Mouse (Mus musculus) liver, embryonic 16.5 days (tissue): ENCODE measurements at regions not wholly inside any gene's neighbourhood (a gene's known extent, or its start where the extent isn't known, plus 50 kb on each side); places are given as distances from the start of the nearest gene placed in this dataset.

Source experiments
- ATAC-seq: fragments of 200-750 bp; cut with Nextera tagmentation; 2 replicates; pipeline ENCODE4 v1.8.0; 2017; ENCODE audit warnings: low read depth, mild to moderate bottlenecking, moderate number of reproducible peaks, moderate library complexity
- H3K27ac ChIP-seq: fragments of 300-500 bp; sonication (generic); 2 replicates; pipeline ENCODE4 v1.5.1; 2014; ENCODE audit warnings: mild to moderate bottlenecking, low read length
- H3K27me3 ChIP-seq: fragments of 300-500 bp; sonication (generic); 2 replicates; pipeline ENCODE4 v1.6.1; 2014; ENCODE audit warnings: low read depth, low read length, mixed read lengths; ENCODE audit not compliant: control insufficient read depth, insufficient read depth
- H3K36me3 ChIP-seq: fragments of 300-500 bp; sonication (generic); 2 replicates; pipeline ENCODE4 v1.6.1; 2014; ENCODE audit warnings: mild to moderate bottlenecking; ENCODE audit not compliant: control insufficient read depth, insufficient read depth
- H3K4me1 ChIP-seq: fragments of 300-500 bp; sonication (generic); 2 replicates; pipeline ENCODE4 v1.6.1; 2014; ENCODE audit warnings: low read depth, low read length, mixed read lengths; ENCODE audit not compliant: control insufficient read depth
- H3K4me2 ChIP-seq: fragments of 300-500 bp; sonication (generic); 2 replicates; pipeline ENCODE4 v1.6.1; 2014; ENCODE audit warnings: low read depth, low read length, mixed read lengths
- H3K4me3 ChIP-seq: fragments of 300-500 bp; sonication (generic); 2 replicates; pipeline ENCODE4 v1.5.1; 2014; ENCODE audit warnings: low read depth, mild to moderate bottlenecking, low read length
- H3K9ac ChIP-seq: fragments of 300-500 bp; sonication (generic); 2 replicates; pipeline ENCODE4 v1.6.1; 2014; ENCODE audit warnings: low read depth, low read length
- H3K9me3 ChIP-seq: fragments of 300-500 bp; sonication (generic); replicated peaks from 2 replicates; pipeline ENCODE4 v1.6.1; 2016; ENCODE audit warnings: low read length; ENCODE audit not compliant: control insufficient read depth
- WGBS: fragments of 180-500 bp; shearing (Covaris S2); extraction: QIAGEN DNeasy Blood & Tissue Kit; methylation state at CpG from one replicate; pipeline ENCODE4 v1.1.7; 2014; ENCODE audit not compliant: insufficient replicate concordance; 5-methylcytosine and 5-hydroxymethylcytosine counted together

DNA sequence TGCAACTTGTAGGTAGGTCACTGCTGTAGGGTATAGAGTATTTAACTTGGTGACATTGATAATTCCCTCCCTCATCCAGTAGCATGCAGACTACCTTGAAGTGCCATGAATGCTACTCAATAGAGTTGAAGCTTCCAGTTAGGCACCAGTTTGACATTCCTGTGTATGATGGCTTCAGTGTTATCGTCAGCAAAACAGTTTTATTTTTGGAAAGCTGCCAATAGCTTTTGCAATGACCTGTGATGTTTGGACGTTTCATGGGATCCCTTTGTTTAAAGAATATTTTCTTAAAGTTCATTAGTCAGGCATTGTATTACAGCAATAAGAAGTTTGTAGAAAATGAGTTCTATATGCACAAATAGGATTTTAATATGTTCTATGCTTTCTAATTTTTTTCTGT lies 547.6 kb downstream of the Flrt2 start:
- Histone ChIP-seq H3K27me3 (no peaks in the 10 kb centered on the region), H3K36me3 (no peaks in the 10 kb centered on the region), H3K4me3 (no peak overlapping the region), H3K9ac (no peak overlapping the region), H3K4me1 (no peaks in the 10 kb centered on the region), H3K9me3 (no peaks in the 10 kb centered on the region), H3K4me2 (no peak overlapping the region), H3K27ac (no peak overlapping the region)
- ATAC-seq: no peak
- 47% methylated on average over 2 of the region's 2 CpGs for WGBS

DNA sequence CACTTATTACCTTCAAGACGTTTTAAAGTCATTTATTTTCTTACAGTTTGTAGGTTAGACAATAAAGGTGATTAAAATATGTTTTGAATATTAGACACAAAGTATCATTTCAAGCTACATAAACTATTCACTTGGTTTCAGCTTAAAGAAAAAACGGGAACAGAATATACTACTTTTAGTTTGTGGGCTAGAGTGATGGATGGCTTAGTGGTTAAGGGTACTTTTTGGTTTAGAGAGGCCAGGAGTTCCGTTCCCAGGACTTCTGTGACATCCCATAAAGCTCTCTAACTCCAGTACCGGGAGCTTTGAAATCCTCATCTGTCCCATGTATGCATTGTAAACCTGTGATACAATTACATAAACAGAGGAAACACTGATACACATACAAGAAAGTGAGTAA lies 570.0 kb downstream of the Flrt2 start:
- 21% methylated on average over 4 of the region's 4 CpGs for whole genome bisulfite sequencing
- no peak for ATAC-seq
- Histone ChIP-seq H3K4me2 (no peak overlapping the region), H3K9me3 (no peaks in the 10 kb centered on the region), H3K9ac (no peak overlapping the region), H3K4me3 (no peak overlapping the region), H3K27me3 (no peaks in the 10 kb centered on the region), H3K27ac (no peak overlapping the region), H3K36me3 (no peaks in the 10 kb centered on the region), H3K4me1 (no peaks in the 10 kb centered on the region)

DNA sequence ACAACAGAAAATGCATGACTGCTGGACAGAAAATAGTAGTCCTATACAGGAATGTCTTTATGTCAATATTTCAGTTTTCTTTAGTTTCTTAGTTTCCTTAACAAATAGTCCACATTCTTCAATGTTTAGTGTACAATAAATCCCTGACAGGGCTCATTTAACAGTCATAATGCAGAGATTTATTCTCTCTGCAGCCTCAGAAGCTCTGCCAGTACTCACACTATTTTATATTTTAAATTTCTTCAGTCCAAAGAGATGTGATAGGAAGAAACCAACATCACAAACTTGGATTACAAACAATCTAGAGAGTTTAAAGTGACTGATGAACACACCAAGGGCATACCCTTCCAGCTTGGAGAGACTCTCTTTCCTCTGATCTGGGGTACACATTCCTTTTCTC lies 583.9 kb downstream of the Flrt2 start:
- no peaks in the 10 kb centered on the region for H3K9me3 ChIP-seq
- H3K36me3 ChIP-seq: no peaks in the 10 kb centered on the region
- no peak overlapping the region for H3K9ac ChIP-seq

DNA sequence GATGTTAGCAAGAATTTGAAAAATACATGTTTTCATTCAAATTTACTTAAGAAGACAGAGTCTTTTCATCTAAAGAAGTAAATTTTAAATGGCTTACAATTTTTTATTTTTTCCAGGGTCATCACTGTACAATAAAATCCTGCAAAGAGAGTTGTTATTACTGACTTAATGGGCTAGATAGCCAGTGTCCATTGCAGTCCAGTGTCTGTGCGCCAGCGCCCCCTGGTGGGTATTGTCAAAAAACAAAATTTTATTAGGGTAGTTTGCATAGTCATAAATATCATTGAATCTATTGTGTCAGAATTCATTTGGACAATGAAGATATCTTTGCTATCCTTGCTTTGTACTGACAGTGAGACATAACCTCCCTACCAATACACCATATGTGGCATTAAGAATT lies 619.1 kb downstream of the Flrt2 start:
- WGBS: under 1% methylated on average over 2 of the region's 2 CpGs
- Histone ChIP-seq H3K4me2 (no peak overlapping the region), H3K36me3 (no peaks in the 10 kb centered on the region), H3K4me3 (no peak overlapping the region), H3K27ac (no peak overlapping the region), H3K27me3 (no peaks in the 10 kb centered on the region), H3K9me3 (no peaks in the 10 kb centered on the region), H3K9ac (no peak overlapping the region), H3K4me1 (no peaks in the 10 kb centered on the region)
- ATAC-seq: no peak

More for the DNA sequence above, 583.9 kb downstream of the Flrt2 start:
- H3K27me3 ChIP-seq: no peaks in the 10 kb centered on the region
- H3K4me2 ChIP-seq: no peak overlapping the region
- H3K4me3 ChIP-seq: no peak overlapping the region
- no peak overlapping the region for H3K27ac ChIP-seq
- no peak for ATAC-seq
- no peaks in the 10 kb centered on the region for H3K4me1 ChIP-seq

DNA sequence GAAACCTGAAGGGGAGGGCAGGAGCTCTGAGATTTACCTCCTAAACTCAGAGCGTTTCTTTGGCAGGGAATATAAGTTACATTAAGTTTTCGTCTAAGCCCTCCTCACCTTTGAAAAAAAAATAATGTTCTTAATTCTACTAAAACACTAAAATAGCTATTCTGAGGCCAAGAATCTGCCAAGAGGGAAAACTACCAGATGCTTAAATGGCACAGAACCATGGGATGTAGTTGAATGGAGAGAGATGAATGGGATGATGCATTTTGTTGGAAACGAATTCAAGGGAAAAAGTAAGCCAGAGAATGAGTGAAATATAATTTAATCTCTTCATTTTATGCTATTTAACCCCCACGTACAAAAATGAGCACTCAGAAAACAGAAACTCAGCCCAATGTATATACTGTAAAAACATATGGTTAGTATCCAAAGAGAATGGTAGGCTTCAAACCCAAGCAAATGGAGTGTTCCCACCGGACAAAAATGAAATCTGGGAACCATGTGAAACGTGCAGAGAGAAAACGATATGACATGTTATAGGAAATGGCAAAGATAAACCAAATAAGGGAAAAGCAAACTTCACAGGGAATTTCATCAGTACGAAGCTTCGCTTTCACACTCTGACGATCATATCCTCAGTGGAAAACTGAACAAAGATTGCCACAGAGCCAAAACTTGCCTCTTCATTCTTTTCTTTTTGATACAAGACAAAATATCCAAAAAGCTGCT lies 631.2 kb downstream of the Flrt2 start:
- Histone ChIP-seq H3K9ac (no peak overlapping the region), H3K27ac (no peak overlapping the region), H3K9me3 (no peaks in the 10 kb centered on the region), H3K4me3 (no peak overlapping the region), H3K4me1 (no peaks in the 10 kb centered on the region), H3K36me3 (no peaks in the 10 kb centered on the region), H3K27me3 (no peaks in the 10 kb centered on the region), H3K4me2 (no peak overlapping the region)
- WGBS: 57% methylated on average over 10 of the region's 10 CpGs
- ATAC-seq: no peak

DNA sequence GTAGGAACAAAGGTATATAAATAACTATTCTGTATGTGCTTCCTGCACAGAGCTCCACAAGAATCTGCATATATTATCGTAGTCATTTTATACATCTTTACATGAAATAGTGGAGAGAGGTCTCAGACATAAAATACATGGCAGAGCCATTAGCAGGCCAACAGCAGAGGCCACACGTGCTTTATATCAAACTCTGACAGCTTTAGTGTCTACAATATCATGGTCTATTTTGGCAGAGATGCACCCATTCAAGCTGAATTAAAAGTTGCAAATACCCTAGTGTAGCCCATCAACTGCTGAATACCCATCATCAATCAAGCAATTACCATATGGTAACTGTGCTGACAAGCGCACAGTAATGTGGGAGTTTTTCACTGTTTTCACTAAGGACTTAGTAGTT lies 659.1 kb downstream of the Flrt2 start:
- Histone ChIP-seq H3K4me3 (no peak overlapping the region), H3K4me2 (no peak overlapping the region), H3K27ac (no peak overlapping the region), H3K9ac (no peak overlapping the region), H3K9me3 (no peaks in the 10 kb centered on the region), H3K36me3 (no peaks in the 10 kb centered on the region), H3K4me1 (no peaks in the 10 kb centered on the region), H3K27me3 (no peaks in the 10 kb centered on the region)
- ATAC-seq: no peak
- 63% methylated on average over 3 of the region's 3 CpGs for WGBS

DNA sequence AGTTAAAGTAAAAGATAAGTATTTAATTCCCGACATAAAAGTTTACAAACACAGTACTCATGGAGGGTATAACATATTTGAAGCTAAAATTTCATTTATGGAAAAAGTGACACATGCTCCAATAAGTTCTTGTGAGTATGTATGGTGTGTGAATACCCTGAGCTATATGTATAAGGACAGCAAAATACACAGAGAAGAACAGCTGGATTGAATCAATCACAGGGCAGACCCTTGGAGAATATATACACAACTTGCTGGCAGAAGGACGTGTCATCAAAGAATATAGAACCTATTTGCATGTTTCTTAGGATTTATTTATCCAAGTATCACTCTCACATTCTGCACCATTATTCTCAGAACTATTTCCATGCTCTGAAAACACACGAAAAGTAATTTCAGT lies 686.9 kb downstream of the Flrt2 start:
- whole genome bisulfite sequencing: 38% methylated on average over 3 of the region's 3 CpGs
- no peak overlapping the region for H3K27ac ChIP-seq
- ATAC-seq: no peak

DNA sequence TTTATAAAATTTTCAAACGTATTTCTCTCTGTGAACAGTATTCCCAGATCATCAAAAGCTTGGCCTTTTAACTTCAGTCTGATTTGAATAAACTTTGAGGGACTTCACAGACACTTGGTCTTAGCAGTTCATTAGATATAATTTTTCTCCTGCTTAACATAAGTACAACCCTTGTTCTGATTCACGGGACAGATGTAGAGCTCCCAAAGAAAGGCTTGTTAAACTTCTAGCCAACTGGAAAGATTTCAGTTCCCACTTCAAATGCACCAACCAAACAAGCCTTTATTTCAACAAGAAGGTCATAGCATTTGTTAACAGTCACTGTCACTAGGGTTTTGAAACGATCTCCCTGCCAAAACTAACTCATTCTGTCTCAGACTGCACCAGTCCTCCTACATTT lies 727.1 kb downstream of the Flrt2 start:
- no peaks in the 10 kb centered on the region for H3K36me3 ChIP-seq
- ATAC-seq: no peak
- WGBS: 43% methylated on average over 3 of the region's 3 CpGs
- no peak overlapping the region for H3K4me2 ChIP-seq
- no peak overlapping the region for H3K9ac ChIP-seq
- no peak overlapping the region for H3K4me3 ChIP-seq
- no peak overlapping the region for H3K27ac ChIP-seq
- no peaks in the 10 kb centered on the region for H3K27me3 ChIP-seq
- H3K9me3 ChIP-seq: no peaks in the 10 kb centered on the region
- H3K4me1 ChIP-seq: no peaks in the 10 kb centered on the region

More for the DNA sequence above, 686.9 kb downstream of the Flrt2 start:
- no peak overlapping the region for H3K9ac ChIP-seq
- H3K36me3 ChIP-seq: no peaks in the 10 kb centered on the region
- no peak overlapping the region for H3K4me3 ChIP-seq
- H3K4me2 ChIP-seq: no peak overlapping the region
- H3K4me1 ChIP-seq: no peaks in the 10 kb centered on the region
- H3K9me3 ChIP-seq: no peaks in the 10 kb centered on the region
- H3K27me3 ChIP-seq: no peaks in the 10 kb centered on the region

DNA sequence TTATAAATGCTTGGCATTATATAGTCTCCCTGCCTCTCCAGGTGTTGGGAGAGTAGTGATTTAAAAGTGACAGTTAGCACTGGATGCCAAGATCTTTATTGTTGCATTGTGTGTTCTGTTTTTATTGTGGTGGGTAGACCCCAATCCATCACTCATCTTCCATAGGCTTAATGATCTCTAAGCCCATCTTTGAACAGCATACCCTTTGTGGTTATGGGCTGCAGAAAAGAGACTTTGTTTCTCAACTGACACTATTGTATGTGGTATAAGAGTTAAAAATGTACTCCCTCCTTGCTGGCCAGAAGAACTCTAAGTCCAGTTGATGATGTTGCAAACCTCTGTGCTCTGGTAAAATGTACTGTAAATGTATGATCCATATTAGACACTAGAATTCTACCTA lies 727.5 kb downstream of the Flrt2 start:
- Histone ChIP-seq H3K36me3 (no peaks in the 10 kb centered on the region), H3K4me1 (no peaks in the 10 kb centered on the region), H3K4me3 (no peak overlapping the region), H3K4me2 (no peak overlapping the region), H3K9ac (no peak overlapping the region), H3K27ac (no peak overlapping the region), H3K27me3 (no peaks in the 10 kb centered on the region), H3K9me3 (no peaks in the 10 kb centered on the region)
- no peak for ATAC-seq
